9 mouse cellular contexts compared by ENCODE assay signal in genomic region chrX:9243381-9243864, GRCm38 (mm10). TPM values are rescaled to one million over a fixed set of nuclear protein-coding genes. Genes with fewer than 3 reads are reported as not detected.
DNase-seq lines count a peak whose midpoint lies in the region; ATAC-seq and TF ChIP-seq lines count a peak whose summit lies in the region.
"Had no signal": no experiment of that assay in that cellular context is flagged by ENCODE, and none has a peak within 500 bp of the region (broad histone marks: within the 10 kb centered on the region; RNA-seq: fewer than 3 reads in every experiment).

No protein-coding gene starts in this region.

- no peak overlapping the region for H3K4me2 ChIP-seq in intestine, embryonic 14.5 days (ENCODE audit: low read length)
- H3K4me2 ChIP-seq in intestine, postnatal 0 days (replicated peaks; ENCODE audit: low read depth) = no peak overlapping the region
- no peak overlapping the region for H3K4me2 ChIP-seq in intestine, embryonic 15.5 days (replicated peaks)

- H3K36me3 ChIP-seq in intestine, embryonic 14.5 days (ENCODE audit: control insufficient read depth, insufficient read depth, low read length) = no peaks in the 10 kb centered on the region
- no peaks in the 10 kb centered on the region for H3K36me3 ChIP-seq in intestine, postnatal 0 days (ENCODE audit: control insufficient read depth, insufficient read depth)
- H3K36me3 ChIP-seq in intestine, embryonic 15.5 days = no peaks in the 10 kb centered on the region

- no peak for DNase-seq in intestine, embryonic 14.5 days (ENCODE audit: low spot score)
- DNase-seq in adipocyte (ENCODE audit: low spot score) = peak; percentile 10
- DNase-seq in kidney, postnatal 4 days = peak; percentile 62 to 71
- no peak for DNase-seq in thymus, postnatal 36 days
- no peak for DNase-seq in yolk sac, embryonic 10.5 days (ENCODE audit: low spot score)

- H3K4me1 ChIP-seq in intestine, embryonic 14.5 days (replicated peaks; ENCODE audit: control insufficient read depth, insufficient read depth, low read length) = no peaks in the 10 kb centered on the region
- H3K4me1 ChIP-seq in intestine, postnatal 0 days (replicated peaks; ENCODE audit: control insufficient read depth, insufficient read depth, low read length) = no peaks in the 10 kb centered on the region
- 0 out of 2 replicates have a peak, but pooled peaks cover 3% of the 10 kb centered on the region for H3K4me1 ChIP-seq in intestine, embryonic 15.5 days (replicated peaks)

- no peak overlapping the region for H3K9ac ChIP-seq in intestine, embryonic 14.5 days (ENCODE audit: low read length)
- H3K9ac ChIP-seq in intestine, postnatal 0 days (ENCODE audit: low read depth, low read length) = no peak overlapping the region
- no peak overlapping the region for H3K9ac ChIP-seq in intestine, embryonic 15.5 days

- WGBS in intestine, embryonic 14.5 days = 51% methylated on average over 8 of the region's 8 CpGs
- WGBS in intestine, postnatal 0 days = 54% methylated on average over 8 of the region's 8 CpGs
- WGBS in intestine, embryonic 15.5 days = 49% methylated on average over 8 of the region's 8 CpGs

- no peaks in the 10 kb centered on the region for H3K27me3 ChIP-seq in intestine, embryonic 14.5 days (replicated peaks; ENCODE audit: control insufficient read depth, insufficient read depth, low read length)
- no peaks in the 10 kb centered on the region for H3K27me3 ChIP-seq in intestine, postnatal 0 days (replicated peaks; ENCODE audit: control insufficient read depth, insufficient read depth, low read length)
- H3K27me3 ChIP-seq in intestine, embryonic 15.5 days (replicated peaks) = no peaks in the 10 kb centered on the region

- no peak overlapping the region for H3K4me3 ChIP-seq in intestine, embryonic 14.5 days (ENCODE audit: low read depth, low read length)
- no peak overlapping the region for H3K4me3 ChIP-seq in intestine, postnatal 0 days (ENCODE audit: low read depth, low read length)
- no peak overlapping the region for H3K4me3 ChIP-seq in intestine, embryonic 15.5 days (replicated peaks)

- no peak overlapping the region for H3K27ac ChIP-seq in intestine, embryonic 14.5 days (ENCODE audit: low read depth)
- no peak overlapping the region for H3K27ac ChIP-seq in intestine, postnatal 0 days (ENCODE audit: low read depth, low read length)
- H3K27ac ChIP-seq in intestine, embryonic 15.5 days = no peak overlapping the region

- H3K9me3 ChIP-seq in intestine, embryonic 14.5 days (ENCODE audit: control insufficient read depth, low read length) = no peaks in the 10 kb centered on the region
- H3K9me3 ChIP-seq in intestine, postnatal 0 days (ENCODE audit: control insufficient read depth) = no peaks in the 10 kb centered on the region
- H3K9me3 ChIP-seq in intestine, embryonic 15.5 days = no peaks in the 10 kb centered on the region

- 0 out of 2 replicates have a peak, but pooled peaks have one; percentile 36 for ATAC-seq in intestine, embryonic 14.5 days (replicated peaks; ENCODE audit: low FRiP score, low TSS enrichment, low read depth)
- no peak for ATAC-seq in intestine, postnatal 0 days
- ATAC-seq in CD4-positive, CD25-positive, alpha-beta regulatory T cell, adult 4 months = peak; percentile 87
- ATAC-seq in intestine, embryonic 15.5 days = no peak

- no peak for TF ChIP-seq CTCF in intestine, postnatal 0 days (IDR thresholded peaks at IDR 0.05; ENCODE audit: low read depth)

RNA-seq across cellular contexts. Expression of gene Gm14862, which starts 13.3 kb away (rescaled TPM):
- polyA plus RNA-seq in intestine, embryonic 14.5 days (2014; fragmentation: Nextera tagmentation; extraction: Ambion mirVana) = not detected in 2 replicates
- polyA plus RNA-seq in intestine, postnatal 0 days (2015; fragmentation: Nextera tagmentation; extraction: Ambion mirVana) = not detected in 2 replicates
- 1 to 10 TPM in 1 of 2 experiments, under 1 TPM in 1; 0.38 to 1.2 TPM for polyA plus RNA-seq in CD4-positive, CD25-positive, alpha-beta regulatory T cell, adult 4 months (2017; shearing (Covaris generic))
- polyA plus RNA-seq in intestine, embryonic 15.5 days (2015; fragmentation: Nextera tagmentation; extraction: Ambion mirVana) = not detected in 2 replicates
- polyA plus RNA-seq: heart, postnatal 0 days had no signal

RNA-seq across cellular contexts. Expression of gene Xk, which starts 29.1 kb away (rescaled TPM):
- polyA plus RNA-seq in intestine, embryonic 14.5 days (2014; fragmentation: Nextera tagmentation; extraction: Ambion mirVana) = 4.2 and 4.6 TPM in 2 replicates
- polyA plus RNA-seq in intestine, postnatal 0 days (2015; fragmentation: Nextera tagmentation; extraction: Ambion mirVana) = 6.7 TPM in 2 replicates
- 1 to 10 TPM in 1 of 2 experiments, under 1 TPM in 1; 0.86 to 1.5 TPM for polyA plus RNA-seq in CD4-positive, CD25-positive, alpha-beta regulatory T cell, adult 4 months (2017; shearing (Covaris generic))
- polyA plus RNA-seq in intestine, embryonic 15.5 days (2015; fragmentation: Nextera tagmentation; extraction: Ambion mirVana) = 4.1 and 4.9 TPM in 2 replicates

RNA-seq across cellular contexts. Expression of gene H2al1m, which starts 40.1 kb away (rescaled TPM):
- polyA plus RNA-seq in intestine, embryonic 14.5 days (2014; fragmentation: Nextera tagmentation; extraction: Ambion mirVana) = not detected in 2 replicates
- polyA plus RNA-seq in intestine, postnatal 0 days (2015; fragmentation: Nextera tagmentation; extraction: Ambion mirVana) = 0.42 and 0.52 TPM in 2 replicates
- under 1 TPM in 1 of 2 experiments, not detected in 1; 0.85 TPM for polyA plus RNA-seq in CD4-positive, CD25-positive, alpha-beta regulatory T cell, adult 4 months (2017; shearing (Covaris generic))
- not detected in 2 replicates for polyA plus RNA-seq in intestine, embryonic 15.5 days (2015; fragmentation: Nextera tagmentation; extraction: Ambion mirVana)
- polyA plus RNA-seq: heart, postnatal 0 days had no signal

RNA-seq across cellular contexts. Expression of gene Lancl3, which starts 43.7 kb away (rescaled TPM):
- polyA plus RNA-seq in intestine, embryonic 14.5 days (2014; fragmentation: Nextera tagmentation; extraction: Ambion mirVana) = 0.70 and 0.87 TPM in 2 replicates
- 0.46 and 0.65 TPM in 2 replicates for polyA plus RNA-seq in intestine, postnatal 0 days (2015; fragmentation: Nextera tagmentation; extraction: Ambion mirVana)
- polyA plus RNA-seq in CD4-positive, CD25-positive, alpha-beta regulatory T cell, adult 4 months (2017; shearing (Covaris generic)) = under 1 TPM; 0.39 to 0.85 TPM
- polyA plus RNA-seq in intestine, embryonic 15.5 days (2015; fragmentation: Nextera tagmentation; extraction: Ambion mirVana) = 0.69 and 0.78 TPM in 2 replicates

Comparison
In these comparisons a context has a peak if more than half of its experiments do, and no peak if none do; other contexts are left out.
1. ATAC-seq: peak in intestine, embryonic 14.5 days (single experiment) and CD4-positive, CD25-positive, alpha-beta regulatory T cell, adult 4 months (single experiment); none in intestine, postnatal 0 days (single experiment) and intestine, embryonic 15.5 days (single experiment).
2. DNase-seq: peak in adipocyte (single experiment) and kidney, postnatal 4 days (2 of 2); none in intestine, embryonic 14.5 days (single experiment), thymus, postnatal 36 days (0 of 2) and yolk sac, embryonic 10.5 days (single experiment).